Mouse (Mus musculus): ENCODE results near the gene Ccnj.

- TF ChIP-seq CTCF (IDR thresholded peaks at IDR 0.05; ENCODE audit: low read depth, low read length), result no peak
- no peak for TF ChIP-seq POLR2A (IDR thresholded peaks at IDR 0.05; ENCODE audit: borderline replicate concordance, low read depth, low read length)
Measured at GRCm38 (mm10) chr19:40813385-40813784, 17.7 kb upstream of the Ccnj start.

All from bone marrow macrophage, adult 2 months (primary cell).